Mouse (Mus musculus): ENCODE data around the gene Adk. TPM values are rescaled to one million over a fixed set of nuclear protein-coding genes. Genes with fewer than 3 reads are reported as not detected.
A peak's percentile ranks its signal among the peaks of the same experiment; 100 is the strongest.
"Not testable (repeated sequence)": the region's sequence is repeated elsewhere in the genome, so short reads cannot be mapped to it uniquely, and the experiment has no call there.

The Adk gene
- polyA plus RNA-seq, 1 experiment from 2014 or later, result 155 TPM

- H3K27me3 ChIP-seq; H3K9me3 ChIP-seq; H3K4me1 ChIP-seq (replicated peaks); ATAC-seq (ENCODE audit: insufficient number of reproducible peaks, insufficient read depth, low FRiP score, low TSS enrichment, low read depth); H3K9ac ChIP-seq (replicated peaks); H3K4me3 ChIP-seq (replicated peaks); H3K4me2 ChIP-seq; H3K27ac ChIP-seq; H3K36me3 ChIP-seq: not testable (repeated sequence)
- WGBS, result 80% methylated on average over 8 of the region's 9 CpGs
Measured at GRCm38 (mm10) chr14:21488426-21489115, 436.2 kb downstream of the Adk start.

- Histone ChIP-seq H3K4me1 (replicated peaks) (no peaks in the 10 kb centered on the region), H3K36me3 (no peaks in the 10 kb centered on the region), H3K9me3 (no peaks in the 10 kb centered on the region), H3K4me3 (replicated peaks) (no peak overlapping the region), H3K27ac (no peak overlapping the region), H3K9ac (replicated peaks) (0 out of 2 replicates have a peak overlapping the region, but pooled peaks have one; percentile 31), H3K4me2 (no peak overlapping the region), H3K27me3 (no peaks in the 10 kb centered on the region)
- WGBS, result 81% methylated on average over 3 of the region's 3 CpGs
- ATAC-seq (ENCODE audit: insufficient number of reproducible peaks, insufficient read depth, low FRiP score, low TSS enrichment, low read depth), result no peak
Measured at GRCm38 (mm10) chr14:21489116-21489485, 436.7 kb downstream of the Adk start.

GRCm38 (mm10) chr14:21490141-21490540 is 437.8 kb downstream of the Adk start:
- no peaks in the 10 kb centered on the region for H3K4me1 ChIP-seq (replicated peaks)
- H3K27ac ChIP-seq, result no peak overlapping the region
- ATAC-seq (ENCODE audit: insufficient number of reproducible peaks, insufficient read depth, low FRiP score, low TSS enrichment, low read depth), result no peak
- H3K36me3 ChIP-seq, result no peaks in the 10 kb centered on the region
- H3K27me3 ChIP-seq, result no peaks in the 10 kb centered on the region
- H3K9me3 ChIP-seq, result no peaks in the 10 kb centered on the region
- H3K4me3 ChIP-seq (replicated peaks), result no peak overlapping the region
- H3K9ac ChIP-seq (replicated peaks), result no peak overlapping the region
- no peak overlapping the region for H3K4me2 ChIP-seq
- 39% methylated on average over 4 of the region's 4 CpGs for WGBS

Other genes starting within 250 kb of the Adk start
- gene Plau, start 215.9 kb upstream of the Adk start, polyA plus RNA-seq (2016; fragmentation: Nextera tagmentation; extraction: Ambion mirVana), result 0.64 and 0.68 TPM in 2 replicates
- gene Vcl, start 123.2 kb upstream of the Adk start, polyA plus RNA-seq (2016; fragmentation: Nextera tagmentation; extraction: Ambion mirVana), result 51.1 and 55.4 TPM in 2 replicates
- 75.0 and 79.9 TPM in 2 replicates for gene Ap3m1, start 66 bp upstream of the Adk start, polyA plus RNA-seq (2016; fragmentation: Nextera tagmentation; extraction: Ambion mirVana)